Mouse (Mus musculus): ENCODE measurements around the gene Clcnka. TPM values are rescaled to one million over a fixed set of nuclear protein-coding genes. Genes with fewer than 3 reads are reported as not detected.

The Clcnka gene
- polyA plus RNA-seq, 1 experiment = not detected

GRCm38 (mm10) chr4:141367997-141368791 is 30.3 kb downstream of the Clcnka start, which contains the start of gene Fam131c:
TSS of gene Fam131c (plus strand) at chr4:141368220.
- peak within 1 kb of the TSS; percentile 38 for H3K4me3 ChIP-seq (ENCODE audit: insufficient read depth, low read depth, low read length)
- H3K27ac ChIP-seq (replicated peaks; ENCODE audit: low read depth, low read length) = no peak within 1 kb of the TSS

GRCm38 (mm10) chr4:141365876-141366275 is 32.6 kb downstream of the Clcnka start:
- Histone ChIP-seq H3K4me1 (ENCODE audit: control insufficient read depth, insufficient read depth, insufficient read length, low read length) (peaks cover 9% of the 10 kb centered on the region), H3K4me3 (ENCODE audit: insufficient read depth, low read depth, low read length) (no peak overlapping the region), H3K27ac (replicated peaks; ENCODE audit: low read depth, low read length) (no peak overlapping the region)

More at GRCm38 (mm10) chr4:141367997-141368791, 30.3 kb downstream of the Clcnka start, which contains the start of gene Fam131c:
- no peaks in the 10 kb centered on the region for H3K4me1 ChIP-seq (ENCODE audit: control insufficient read depth, insufficient read depth, insufficient read length, low read length)

- Histone ChIP-seq H3K27ac (replicated peaks; ENCODE audit: low read depth, low read length) (no peak overlapping the region), H3K4me3 (ENCODE audit: insufficient read depth, low read depth, low read length) (no peak overlapping the region), H3K4me1 (ENCODE audit: control insufficient read depth, insufficient read depth, insufficient read length, low read length) (peaks cover 9% of the 10 kb centered on the region)
Measured at GRCm38 (mm10) chr4:141365126-141365525, 33.4 kb downstream of the Clcnka start.

GRCm38 (mm10) chr4:141362937-141363548 is 35.5 kb downstream of the Clcnka start:
- H3K4me1 ChIP-seq (ENCODE audit: control insufficient read depth, insufficient read depth, insufficient read length, low read length) = peaks cover 9% of the 10 kb centered on the region
- 0 out of 2 replicates have a peak overlapping the region, but pooled peaks have one; percentile 31 for H3K27ac ChIP-seq (replicated peaks; ENCODE audit: low read depth, low read length)
- no peak overlapping the region for H3K4me3 ChIP-seq (ENCODE audit: insufficient read depth, low read depth, low read length)

GRCm38 (mm10) chr4:141360846-141361245 is 37.7 kb downstream of the Clcnka start:
- Histone ChIP-seq H3K4me1 (ENCODE audit: control insufficient read depth, insufficient read depth, insufficient read length, low read length) (peaks cover 9% of the 10 kb centered on the region), H3K4me3 (ENCODE audit: insufficient read depth, low read depth, low read length) (no peak overlapping the region), H3K27ac (replicated peaks; ENCODE audit: low read depth, low read length) (no peak overlapping the region)

GRCm38 (mm10) chr4:141359222-141359621 is 39.3 kb downstream of the Clcnka start:
- Histone ChIP-seq H3K27ac (replicated peaks; ENCODE audit: low read depth, low read length) (no peak overlapping the region), H3K4me3 (ENCODE audit: insufficient read depth, low read depth, low read length) (no peak overlapping the region)

GRCm38 (mm10) chr4:141357811-141358210 is 40.7 kb downstream of the Clcnka start:
- Histone ChIP-seq H3K27ac (replicated peaks; ENCODE audit: low read depth, low read length) (no peak overlapping the region), H3K4me3 (ENCODE audit: insufficient read depth, low read depth, low read length) (no peak overlapping the region), H3K4me1 (ENCODE audit: control insufficient read depth, insufficient read depth, insufficient read length, low read length) (peaks cover 15% of the 10 kb centered on the region)

More at GRCm38 (mm10) chr4:141359222-141359621, 39.3 kb downstream of the Clcnka start:
- peaks cover 9% of the 10 kb centered on the region for H3K4me1 ChIP-seq (ENCODE audit: control insufficient read depth, insufficient read depth, insufficient read length, low read length)

- H3K27ac ChIP-seq (replicated peaks; ENCODE audit: low read depth, low read length) = peak overlapping the region; percentile 32
- H3K4me1 ChIP-seq (ENCODE audit: control insufficient read depth, insufficient read depth, insufficient read length, low read length) = peaks cover 9% of the 10 kb centered on the region
- no peak overlapping the region for H3K4me3 ChIP-seq (ENCODE audit: insufficient read depth, low read depth, low read length)
Measured at GRCm38 (mm10) chr4:141353868-141354267, 44.7 kb downstream of the Clcnka start.

GRCm38 (mm10) chr4:141352986-141353385 is 45.5 kb downstream of the Clcnka start:
- Histone ChIP-seq H3K4me3 (ENCODE audit: insufficient read depth, low read depth, low read length) (no peak overlapping the region), H3K4me1 (ENCODE audit: control insufficient read depth, insufficient read depth, insufficient read length, low read length) (peaks cover 9% of the 10 kb centered on the region), H3K27ac (replicated peaks; ENCODE audit: low read depth, low read length) (0 out of 2 replicates have a peak overlapping the region, but pooled peaks have one; percentile 6)

GRCm38 (mm10) chr4:141351972-141352371 is 46.6 kb downstream of the Clcnka start:
- H3K4me3 ChIP-seq (ENCODE audit: insufficient read depth, low read depth, low read length) = no peak overlapping the region
- peaks cover 9% of the 10 kb centered on the region for H3K4me1 ChIP-seq (ENCODE audit: control insufficient read depth, insufficient read depth, insufficient read length, low read length)
- no peak overlapping the region for H3K27ac ChIP-seq (replicated peaks; ENCODE audit: low read depth, low read length)

GRCm38 (mm10) chr4:141350015-141350414 is 48.5 kb downstream of the Clcnka start:
- Histone ChIP-seq H3K4me1 (ENCODE audit: control insufficient read depth, insufficient read depth, insufficient read length, low read length) (peaks cover 9% of the 10 kb centered on the region), H3K27ac (replicated peaks; ENCODE audit: low read depth, low read length) (no peak overlapping the region), H3K4me3 (ENCODE audit: insufficient read depth, low read depth, low read length) (no peak overlapping the region)

GRCm38 (mm10) chr4:141348616-141349015 is 49.9 kb downstream of the Clcnka start:
- peaks cover 8% of the 10 kb centered on the region for H3K4me1 ChIP-seq (ENCODE audit: control insufficient read depth, insufficient read depth, insufficient read length, low read length)
- H3K27ac ChIP-seq (replicated peaks; ENCODE audit: low read depth, low read length) = no peak overlapping the region
- no peak overlapping the region for H3K4me3 ChIP-seq (ENCODE audit: insufficient read depth, low read depth, low read length)

- no peak overlapping the region for H3K27ac ChIP-seq (replicated peaks; ENCODE audit: low read depth, low read length)
- H3K4me3 ChIP-seq (ENCODE audit: insufficient read depth, low read depth, low read length) = no peak overlapping the region
- no peaks in the 10 kb centered on the region for H3K4me1 ChIP-seq (ENCODE audit: control insufficient read depth, insufficient read depth, insufficient read length, low read length)
Measured at GRCm38 (mm10) chr4:141347365-141347797, 51.1 kb downstream of the Clcnka start.

GRCm38 (mm10) chr4:141345219-141345618 is 53.3 kb downstream of the Clcnka start:
- Histone ChIP-seq H3K4me3 (ENCODE audit: insufficient read depth, low read depth, low read length) (no peak overlapping the region), H3K27ac (replicated peaks; ENCODE audit: low read depth, low read length) (no peak overlapping the region), H3K4me1 (ENCODE audit: control insufficient read depth, insufficient read depth, insufficient read length, low read length) (no peaks in the 10 kb centered on the region)

GRCm38 (mm10) chr4:141343515-141343914 is 55.0 kb downstream of the Clcnka start:
- no peak overlapping the region for H3K4me3 ChIP-seq (ENCODE audit: insufficient read depth, low read depth, low read length)

More at GRCm38 (mm10) chr4:141343515-141343914, 55.0 kb downstream of the Clcnka start:
- H3K4me1 ChIP-seq (ENCODE audit: control insufficient read depth, insufficient read depth, insufficient read length, low read length) = no peaks in the 10 kb centered on the region
- H3K27ac ChIP-seq (replicated peaks; ENCODE audit: low read depth, low read length) = no peak overlapping the region

All from brown adipose tissue, adult 24 weeks (tissue).